Mouse (Mus musculus): ENCODE data around the gene Rab25.

DNA sequence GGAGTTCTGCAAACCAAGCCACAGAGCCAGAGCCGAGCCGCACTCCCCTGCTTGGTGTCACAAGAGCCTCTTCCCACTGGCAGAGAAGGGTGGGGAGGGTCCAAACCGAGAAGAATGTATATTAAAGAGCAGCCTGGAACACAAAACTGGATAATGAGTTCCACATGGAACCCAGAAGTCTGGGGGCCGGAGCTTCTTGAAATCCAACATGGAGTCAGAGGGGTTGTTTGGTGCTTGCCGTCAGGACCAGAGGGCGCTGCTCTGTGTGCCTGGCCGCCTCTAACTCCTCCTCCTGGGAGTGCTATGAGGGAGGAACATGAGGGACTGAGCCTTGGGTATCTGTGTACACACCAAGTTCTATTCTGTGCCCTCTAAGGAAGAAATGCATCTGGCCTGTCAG, 42.3 kb downstream of the Rab25 start:
- no peak for TF ChIP-seq POLR2A (IDR thresholded peaks at IDR 0.05; ENCODE audit: control insufficient read depth, extremely low read depth, insufficient read depth, low read length, poor library complexity)
- no peak for TF ChIP-seq CTCF (IDR thresholded peaks at IDR 0.05; ENCODE audit: borderline replicate concordance, control insufficient read depth, extremely low read depth, insufficient read depth, low read length, poor library complexity)

Data from thymus, adult 2 months (tissue).